Mouse (Mus musculus): Measurements from ENCODE around the gene Pbp2.

DNA sequence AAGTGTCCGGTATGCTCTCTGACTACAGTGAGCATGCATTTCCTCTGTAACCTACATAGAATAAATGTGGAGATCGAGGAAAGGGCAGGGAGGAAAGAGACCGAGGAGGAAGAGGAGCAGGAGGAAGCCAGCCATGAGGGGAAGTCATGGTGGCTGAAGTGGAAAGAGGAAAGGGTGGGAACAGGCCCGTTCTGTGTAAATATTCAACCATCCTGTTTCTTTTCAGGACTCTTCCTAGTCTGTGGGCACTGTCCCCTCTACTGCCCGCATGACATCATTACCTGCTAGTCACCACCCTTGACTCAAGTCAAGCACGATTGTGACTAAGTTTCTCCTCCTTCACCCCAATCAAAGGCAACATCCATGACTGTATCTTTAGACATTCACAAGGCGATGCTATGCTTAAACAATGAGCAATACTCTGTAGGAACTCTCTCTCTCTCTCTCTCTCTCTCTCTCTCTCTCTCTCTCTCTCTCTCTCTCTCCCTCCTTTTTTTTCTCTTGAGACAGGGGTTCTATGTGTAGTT, 11.1 kb downstream of the Pbp2 start:
- TF ChIP-seq CTCF (IDR thresholded peaks at IDR 0.05; ENCODE audit: low read depth) = no peak
- TF ChIP-seq EP300 (optimal IDR thresholded peaks at IDR 0.05) = no peak
